Mouse (Mus musculus) brown adipose tissue, adult 24 weeks (tissue): ENCODE results near the gene Stox2. TPM values are rescaled to one million over a fixed set of nuclear protein-coding genes. Genes with fewer than 3 reads are reported as not detected.
A peak's percentile ranks its signal among the peaks of the same experiment; 100 is the strongest.

Experiments used
- H3K27ac ChIP-seq: fragments of 200-500 bp; replicated peaks from 2 replicates; pipeline ENCODE4 v1.5.1; 2012; ENCODE audit warnings: low read depth, mild to moderate bottlenecking, low read length
- H3K4me1 ChIP-seq: fragments of 200-500 bp; 2 replicates; pipeline ENCODE4 v1.6.1; 2012; ENCODE audit warnings: low read length, mixed read lengths; ENCODE audit not compliant: control insufficient read depth, insufficient read depth, insufficient read length
- H3K4me3 ChIP-seq: fragments of 200-500 bp; 2 replicates; pipeline ENCODE4 v1.5.1; 2012; ENCODE audit warnings: low read depth, mild to moderate bottlenecking, low read length, moderate library complexity; ENCODE audit not compliant: insufficient read depth
- polyA plus RNA-seq: library from polyadenylated mRNA; stranded (reverse); fragments of >200 nt; gene quantifications from 2 replicates; pipeline ENCODE4 v1.2.4, GENCODE M21; 2012; ENCODE audit not compliant: missing spikeins, insufficient read depth, insufficient read length

The Stox2 gene
- polyA plus RNA-seq, 1 experiment: 6.5 TPM

DNA sequence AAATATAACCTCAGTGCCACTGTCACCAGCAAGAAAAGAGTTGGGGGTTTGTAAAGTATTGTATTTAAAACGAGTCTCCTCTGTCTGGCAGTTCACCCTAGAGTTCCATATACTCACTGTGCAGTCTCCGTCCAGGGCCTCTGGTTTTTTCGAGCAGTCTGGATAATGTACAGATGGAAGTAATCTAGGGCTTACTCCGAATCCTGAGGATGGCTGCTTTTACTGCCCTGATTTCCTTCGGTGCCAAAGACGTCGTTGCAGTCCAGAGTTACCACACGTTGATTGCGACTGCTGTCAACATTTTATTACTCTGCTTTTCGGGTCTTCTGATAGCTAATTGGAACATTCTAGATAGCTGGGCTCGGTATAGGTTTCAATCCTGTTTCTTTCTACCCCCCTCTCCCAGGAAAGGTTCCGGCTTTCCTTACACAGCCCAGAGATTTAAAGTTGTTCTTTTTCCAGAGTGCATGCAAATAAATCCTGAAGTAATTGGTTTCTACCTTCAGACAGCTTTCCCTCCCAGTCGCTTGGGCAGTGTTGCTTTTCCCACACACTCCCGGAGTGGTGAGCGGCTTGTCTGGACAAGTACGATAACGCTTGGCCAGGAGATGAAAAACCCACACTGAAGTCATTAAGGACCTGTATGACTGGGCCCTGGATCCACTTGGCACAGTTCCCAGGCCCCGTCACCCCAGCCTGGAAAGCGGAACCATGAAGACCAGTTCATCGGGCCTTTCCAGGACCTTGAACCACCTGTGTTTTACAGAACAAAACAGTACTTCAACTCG, 94.1 kb downstream of the Stox2 start:
- peak overlapping the region; percentile 73 for H3K27ac ChIP-seq
- H3K4me3 ChIP-seq: peak overlapping the region; percentile 34
- H3K4me1 ChIP-seq: peaks cover 26% of the 10 kb centered on the region; the same call in 1 of the 2 replicates

DNA sequence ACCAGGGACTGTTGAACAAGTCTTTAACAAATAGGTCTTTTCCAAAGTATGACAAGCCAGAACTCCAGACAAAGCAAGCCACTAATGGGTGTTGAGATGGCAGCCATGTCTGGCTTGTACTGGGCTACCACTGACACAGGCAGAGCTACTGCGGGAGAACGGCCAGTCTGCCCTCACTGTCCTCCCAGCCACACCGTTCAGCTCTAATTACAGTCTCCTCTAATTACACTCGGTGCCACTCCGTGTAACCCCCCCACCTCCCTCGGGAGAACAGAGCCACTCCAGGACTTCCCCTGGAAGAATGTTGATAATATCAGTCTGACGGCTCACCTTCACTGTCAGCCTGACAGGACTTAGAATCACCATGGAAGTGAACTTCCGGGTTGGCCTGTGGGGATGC, 97.1 kb downstream of the Stox2 start:
- H3K27ac ChIP-seq: no peak overlapping the region
- H3K4me1 ChIP-seq: peaks cover 23% of the 10 kb centered on the region; the same call in 1 of the 2 replicates
- no peak overlapping the region for H3K4me3 ChIP-seq

DNA sequence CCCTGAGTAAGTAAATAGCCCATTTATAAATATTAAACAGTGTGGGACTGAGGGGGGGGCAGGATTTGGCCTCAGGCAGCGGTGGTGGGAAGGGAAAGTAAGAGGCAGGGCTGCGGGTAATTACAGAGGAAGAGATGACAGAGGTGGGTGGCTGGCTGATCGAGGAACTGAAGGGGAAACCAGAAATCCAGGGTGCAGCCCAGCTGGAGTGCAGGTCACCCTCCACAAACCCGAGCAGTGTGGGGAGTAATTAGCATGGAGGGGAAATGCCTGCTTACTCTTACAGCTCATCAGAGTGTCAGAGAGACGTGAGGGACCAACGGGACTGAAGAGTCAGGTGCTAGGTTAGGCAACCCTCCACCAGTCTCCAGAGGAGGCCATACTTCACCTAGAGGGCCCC, 98.4 kb downstream of the Stox2 start:
- no peak overlapping the region for H3K4me3 ChIP-seq
- peaks cover 21% of the 10 kb centered on the region; the same call in 1 of the 2 replicates for H3K4me1 ChIP-seq
- no peak overlapping the region for H3K27ac ChIP-seq

DNA sequence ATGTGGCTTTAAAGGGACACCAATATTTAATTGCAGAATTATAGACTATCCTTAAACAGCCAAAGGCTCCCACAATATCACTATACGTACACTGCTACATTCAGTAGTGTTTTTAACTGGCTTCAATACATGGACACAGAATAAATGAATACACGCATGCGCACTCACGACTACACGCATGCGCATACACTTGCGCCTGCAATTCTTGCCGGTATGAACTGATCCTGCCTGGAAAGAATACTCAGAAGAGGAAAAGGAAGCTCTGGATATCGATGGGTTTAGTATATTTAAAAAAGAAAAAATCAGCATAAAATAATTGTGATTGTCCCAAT, 100.4 kb downstream of the Stox2 start:
- H3K27ac ChIP-seq: 0 out of 2 replicates have a peak overlapping the region, but pooled peaks have one; percentile 10
- peaks cover 21% of the 10 kb centered on the region; the same call in 1 of the 2 replicates for H3K4me1 ChIP-seq
- H3K4me3 ChIP-seq: no peak overlapping the region

DNA sequence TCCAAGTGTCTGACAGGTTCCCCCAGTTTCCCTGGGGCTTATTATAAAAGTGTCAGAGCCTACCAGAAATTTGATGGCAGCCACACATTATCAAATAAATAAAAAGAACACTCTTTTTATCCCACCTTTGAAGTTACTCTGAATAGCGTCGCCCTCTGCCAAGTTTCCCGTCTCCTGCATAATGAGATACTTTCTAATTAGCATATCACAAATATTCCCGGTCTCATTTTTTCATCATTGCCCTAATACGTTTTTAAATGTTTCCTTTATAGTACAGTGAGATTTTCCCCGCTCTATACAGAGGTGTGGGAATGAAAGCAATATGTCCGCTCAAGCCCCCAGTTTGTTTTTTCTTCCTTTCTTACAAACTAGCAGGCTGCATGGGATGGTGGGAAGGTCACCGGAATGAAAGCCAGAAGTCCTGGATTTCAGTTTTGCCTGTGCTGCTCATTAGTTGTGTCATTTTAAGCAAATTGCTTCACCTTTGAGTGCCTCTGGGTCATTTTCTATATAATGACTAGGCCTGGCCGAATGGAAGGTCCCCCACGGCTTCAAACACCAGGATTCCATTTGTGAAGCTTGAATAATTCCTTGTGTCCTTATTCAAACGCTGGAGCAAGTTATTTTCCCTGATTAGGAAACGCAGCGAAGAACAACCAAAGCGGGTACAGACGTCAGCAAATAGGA, 100.9 kb downstream of the Stox2 start:
- Histone ChIP-seq H3K4me1 (peaks cover 17% of the 10 kb centered on the region; the same call in 1 of the 2 replicates), H3K4me3 (peak overlapping the region; percentile 25), H3K27ac (peak overlapping the region; percentile 68)

GRCm38 (mm10) chr8:47341474-47341873, 104.7 kb downstream of the Stox2 start:
- H3K27ac ChIP-seq: no peak overlapping the region

GRCm38 (mm10) chr8:47338691-47339323, 107.4 kb downstream of the Stox2 start:
- no peak overlapping the region for H3K27ac ChIP-seq
- H3K4me1 ChIP-seq: peaks cover 16% of the 10 kb centered on the region

More at GRCm38 (mm10) chr8:47341474-47341873, 104.7 kb downstream of the Stox2 start:
- no peak overlapping the region for H3K4me3 ChIP-seq
- H3K4me1 ChIP-seq: peaks cover 14% of the 10 kb centered on the region

DNA sequence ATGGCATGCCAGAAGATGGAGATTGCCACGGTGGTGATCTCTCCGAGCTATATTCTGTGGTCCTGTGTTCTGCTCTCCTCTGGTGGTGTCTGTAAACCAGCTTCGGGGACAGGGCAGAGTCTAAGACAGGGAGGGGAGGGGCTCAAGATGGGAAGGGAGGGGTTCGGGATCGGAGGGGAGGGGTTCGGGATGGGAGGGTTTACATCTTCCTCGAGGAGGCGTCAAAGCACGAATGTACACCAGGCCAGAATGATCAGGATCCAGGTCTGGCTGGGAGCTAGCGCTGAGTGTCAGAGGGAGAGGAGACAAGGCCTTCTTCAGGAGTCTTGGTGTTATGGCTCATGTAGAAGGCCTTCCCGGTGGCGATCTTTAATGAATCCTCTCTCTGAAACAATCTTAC, 109.7 kb downstream of the Stox2 start:
- Histone ChIP-seq H3K4me1 (peaks cover 14% of the 10 kb centered on the region), H3K4me3 (no peak overlapping the region), H3K27ac (no peak overlapping the region)

More at GRCm38 (mm10) chr8:47338691-47339323, 107.4 kb downstream of the Stox2 start:
- no peak overlapping the region for H3K4me3 ChIP-seq

DNA sequence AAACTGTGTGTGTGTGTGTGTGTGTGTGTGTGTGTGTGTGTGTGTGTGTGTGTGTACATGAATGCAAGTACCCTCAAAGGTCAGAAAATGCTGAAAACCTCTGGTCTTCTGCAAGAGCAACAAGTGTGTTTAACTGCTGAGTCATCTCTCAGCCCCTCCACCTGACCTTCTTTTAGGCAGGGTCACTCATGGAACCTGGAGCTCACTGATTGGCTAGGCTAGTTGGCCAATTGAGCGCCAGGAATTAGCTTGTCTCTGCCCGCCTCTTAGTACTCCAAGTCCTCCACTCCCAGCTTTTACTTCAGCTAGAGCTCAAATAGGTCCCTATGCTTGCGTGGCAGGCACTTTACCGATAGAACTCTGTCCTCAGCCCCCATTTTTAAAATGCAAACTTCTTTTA, 110.2 kb downstream of the Stox2 start:
- Histone ChIP-seq H3K4me3 (no peak overlapping the region), H3K27ac (no peak overlapping the region), H3K4me1 (peaks cover 13% of the 10 kb centered on the region)

DNA sequence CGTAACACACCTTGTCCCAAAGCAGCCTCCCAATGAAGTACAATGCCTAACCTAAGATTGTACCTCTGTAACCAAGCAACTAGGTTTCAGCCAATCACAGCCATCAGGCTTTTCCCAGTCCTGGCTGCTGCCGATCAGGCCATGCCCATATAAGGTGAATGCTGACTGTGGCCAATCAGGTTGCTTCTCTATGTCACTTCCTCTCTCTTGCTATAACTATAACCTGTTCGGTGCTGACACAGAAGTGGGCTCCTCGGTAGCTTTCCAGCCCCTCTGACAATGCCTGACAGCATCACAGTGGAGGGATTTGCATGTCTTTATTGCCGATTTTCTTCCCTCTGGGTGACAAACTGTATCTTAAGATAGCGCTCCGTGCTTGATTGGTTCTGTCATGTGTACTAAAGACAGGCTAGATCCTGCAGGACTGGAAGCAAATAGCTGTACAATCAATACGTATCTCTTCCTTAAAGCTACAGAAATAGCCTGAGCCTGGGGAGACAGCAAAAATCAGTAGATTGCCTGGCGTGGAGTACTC, 111.9 kb downstream of the Stox2 start:
- peaks cover 11% of the 10 kb centered on the region for H3K4me1 ChIP-seq
- no peak overlapping the region for H3K27ac ChIP-seq
- H3K4me3 ChIP-seq: no peak overlapping the region

GRCm38 (mm10) chr8:47332941-47333340, 113.2 kb downstream of the Stox2 start:
- H3K4me1 ChIP-seq: peaks cover 5% of the 10 kb centered on the region; the same call in 1 of the 2 replicates
- no peak overlapping the region for H3K27ac ChIP-seq
- no peak overlapping the region for H3K4me3 ChIP-seq

- H3K4me3 ChIP-seq: no peak overlapping the region
- peaks cover 5% of the 10 kb centered on the region; the same call in 1 of the 2 replicates for H3K4me1 ChIP-seq
- no peak overlapping the region for H3K27ac ChIP-seq
These were observed 115.2 kb downstream of the Stox2 start for GRCm38 (mm10) chr8:47330982-47331381.

- no peak overlapping the region for H3K27ac ChIP-seq
- no peak overlapping the region for H3K4me3 ChIP-seq
- H3K4me1 ChIP-seq: peaks cover 2% of the 10 kb centered on the region
These were observed 119.8 kb downstream of the Stox2 start for GRCm38 (mm10) chr8:47326348-47326747.

DNA sequence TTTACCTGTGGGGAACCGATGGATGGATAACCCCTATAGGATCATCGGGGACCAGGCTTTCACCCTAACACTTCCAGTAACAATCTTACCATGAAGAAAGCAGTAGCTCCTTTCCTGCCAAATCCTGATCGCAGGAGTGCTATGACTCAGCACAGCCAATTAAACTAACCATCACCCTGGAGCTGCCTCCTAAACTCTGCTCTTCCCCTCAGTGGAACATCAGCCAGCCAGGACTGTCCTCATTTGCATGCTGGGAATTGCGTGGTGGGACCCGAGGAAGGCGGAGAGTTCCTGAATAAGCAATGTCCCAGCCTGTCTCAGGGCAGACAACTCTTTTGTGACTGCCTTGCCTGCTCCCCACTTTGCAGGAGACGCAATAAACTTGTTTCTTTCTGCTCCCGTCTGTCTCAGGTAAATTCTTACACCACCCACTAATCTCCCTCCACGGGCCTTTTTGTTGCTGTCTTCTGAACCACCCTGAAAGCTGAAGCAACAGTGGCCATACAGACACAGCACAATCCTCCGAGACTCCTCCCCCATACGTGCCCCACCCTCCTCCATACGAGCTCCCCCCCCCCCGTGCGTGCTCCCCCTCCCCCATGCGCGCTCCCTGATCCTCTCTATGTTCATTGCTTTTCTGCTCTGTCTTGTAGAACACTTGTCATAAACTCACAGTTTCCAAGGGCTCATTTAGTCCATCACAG, 121.9 kb downstream of the Stox2 start:
- H3K4me3 ChIP-seq: no peak overlapping the region
- H3K27ac ChIP-seq: no peak overlapping the region
- peaks cover 11% of the 10 kb centered on the region for H3K4me1 ChIP-seq
